Mouse (Mus musculus) thymus, postnatal 25 days (tissue): ENCODE results near the gene Ninj2.
"Not testable (repeated sequence)": the region's sequence is repeated elsewhere in the genome, so short reads cannot be mapped to it uniquely, and the experiment has no call there.

Source experiments
- DNase-seq: peaks from one replicate; pipeline ENCODE4 v3.0.0; 2022

Ninj2 gene

DNA sequence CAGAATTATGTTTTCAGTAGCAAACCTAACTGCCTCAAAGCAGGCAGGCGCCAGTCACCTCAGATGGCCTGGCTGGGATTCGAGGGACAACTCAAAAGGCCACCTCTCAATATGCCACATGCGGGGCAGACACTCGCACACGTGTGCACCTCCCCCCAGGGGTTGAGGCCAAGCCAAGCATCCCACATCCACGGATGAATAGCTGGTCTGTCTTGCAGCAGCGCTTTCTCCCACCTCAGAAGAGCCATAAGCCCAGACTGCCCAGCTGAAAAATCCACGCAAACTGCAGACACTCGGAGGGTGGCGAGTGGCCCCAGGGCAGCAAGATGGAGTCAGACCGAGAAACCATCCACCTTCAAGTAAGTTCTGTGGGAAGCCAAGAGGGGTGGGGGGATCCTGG, at the start of gene Ninj2:
Gene Ninj2, plus strand, starts transcription at position 251 of the 400 bp plus-strand sequence.
- no peak for DNase-seq

DNA sequence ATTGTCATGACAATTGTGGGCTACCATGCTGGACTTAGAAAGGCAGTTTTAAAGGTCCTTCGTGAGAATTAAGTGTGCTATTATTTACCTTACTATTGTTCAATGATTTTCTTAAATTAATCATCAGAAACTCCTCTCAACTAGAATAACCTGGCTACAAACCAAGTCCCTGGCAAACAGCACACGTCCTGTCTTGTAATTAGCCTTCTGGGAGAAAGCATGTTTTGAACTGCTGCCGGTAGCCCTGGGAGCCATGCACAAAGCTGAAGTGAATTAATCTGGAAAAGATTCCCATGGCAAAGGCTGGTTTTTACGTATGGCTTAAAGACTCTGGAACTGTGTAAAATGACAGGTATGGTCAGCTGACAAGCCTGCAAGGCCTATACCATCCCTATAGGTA, 47.7 kb upstream of the Ninj2 start:
- no peak for DNase-seq

DNA sequence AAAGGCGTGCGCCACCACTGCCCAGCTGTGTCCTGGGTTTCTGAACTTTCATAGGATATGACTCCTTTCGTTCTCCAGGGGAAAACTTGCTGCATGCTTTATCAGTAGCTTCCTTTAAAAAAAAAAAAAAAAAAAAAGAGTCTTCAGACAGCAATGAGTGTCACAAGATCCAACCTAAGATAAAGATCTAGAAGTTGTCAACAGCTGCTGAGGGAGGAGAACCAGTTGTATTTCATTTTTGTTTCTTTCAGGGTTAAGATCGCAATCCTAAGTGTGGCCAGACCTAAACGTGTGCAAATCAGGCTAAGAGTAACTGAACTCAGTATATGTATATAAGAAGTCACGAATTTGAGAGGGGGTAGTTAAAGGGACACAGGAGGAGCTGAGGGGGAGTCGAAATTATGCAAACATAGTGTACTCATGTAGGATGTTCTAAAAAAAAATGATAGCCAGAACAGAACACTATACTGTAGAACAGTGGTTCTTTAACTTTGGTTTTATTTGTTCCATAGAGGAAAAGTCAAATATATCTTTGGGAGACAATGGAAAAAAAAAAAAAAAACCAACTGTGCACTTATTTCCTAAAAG, 45.4 kb upstream of the Ninj2 start:
- peak; percentile 33 for DNase-seq

DNA sequence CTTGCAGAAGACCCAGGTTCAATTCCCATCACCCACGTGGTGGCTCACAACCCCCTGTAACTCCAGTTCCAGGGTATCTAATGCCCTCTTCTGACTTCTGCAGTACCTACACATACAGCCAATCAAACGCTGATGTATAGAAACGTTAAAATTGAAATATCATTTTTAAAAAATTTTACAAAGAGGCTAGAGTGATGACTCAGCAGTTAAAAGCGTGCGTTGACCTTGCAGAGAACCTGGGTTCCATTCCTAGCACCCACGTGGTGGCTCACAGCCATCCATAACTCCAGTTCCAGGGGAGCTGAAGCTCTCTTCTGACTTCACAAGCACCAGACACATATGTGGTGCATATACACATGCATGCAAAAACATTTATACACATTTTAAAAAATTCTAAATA, 38.7 kb upstream of the Ninj2 start:
- no peak for DNase-seq

DNA sequence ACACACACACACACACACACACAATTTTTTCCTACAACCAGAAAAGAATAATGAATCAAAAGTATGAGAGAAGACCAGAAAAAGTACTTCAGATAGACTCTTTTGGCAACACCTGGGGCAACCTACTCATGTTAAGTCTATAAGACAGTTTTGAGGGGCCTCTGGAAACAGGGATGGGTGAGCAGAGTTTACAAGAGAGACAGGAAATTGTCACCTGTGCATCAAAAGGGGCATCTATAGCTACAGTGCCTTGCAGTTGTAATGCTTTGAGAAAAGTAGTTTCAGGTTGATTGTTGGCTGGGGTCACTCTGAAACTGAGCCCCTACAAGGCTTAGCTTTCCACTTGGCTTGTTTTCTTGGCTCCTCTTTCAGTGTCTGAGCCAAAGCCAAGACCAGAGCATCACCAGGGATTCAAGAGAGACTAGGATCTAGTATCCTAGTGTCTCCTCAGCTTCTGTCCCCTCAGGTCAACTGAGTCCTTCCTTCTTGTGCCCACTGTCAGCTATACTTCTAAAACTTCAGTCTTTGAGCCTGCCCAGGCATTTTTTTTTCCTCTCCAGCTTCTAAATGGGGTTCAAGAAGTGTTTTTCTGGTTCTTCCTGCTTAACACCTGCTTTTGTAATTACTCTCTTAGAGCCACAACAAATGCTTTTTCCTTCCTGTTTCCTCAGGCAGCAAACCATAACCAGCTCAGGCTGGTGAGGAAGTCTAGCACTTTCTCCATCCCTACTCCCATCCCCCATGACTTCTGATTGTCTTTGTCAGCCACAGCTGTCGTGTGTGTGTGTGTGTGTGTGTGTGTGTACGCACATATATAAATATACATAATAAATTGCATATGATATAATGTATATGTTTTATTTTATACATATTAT, 37.2 kb upstream of the Ninj2 start:
- peak; percentile 55 for DNase-seq

DNA sequence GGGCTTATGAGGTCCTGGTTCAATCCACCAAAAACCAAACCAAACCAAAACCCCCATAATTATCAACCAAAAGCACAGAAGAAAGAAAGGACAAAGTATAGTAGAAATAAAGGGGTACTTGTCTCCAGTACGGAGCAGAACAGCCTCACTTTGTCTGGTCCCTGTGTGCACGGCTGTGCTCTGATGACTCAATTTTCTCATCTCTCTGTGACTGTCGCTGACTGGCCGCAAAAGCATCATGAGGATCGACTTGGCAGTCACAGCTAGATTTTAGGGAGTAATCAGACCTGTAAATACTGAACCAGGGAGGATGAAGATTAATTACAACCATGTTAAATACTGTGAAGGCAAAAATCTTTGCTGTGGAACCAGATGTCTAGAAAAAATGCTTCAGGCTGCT, 30.2 kb upstream of the Ninj2 start:
- no peak for DNase-seq

DNA sequence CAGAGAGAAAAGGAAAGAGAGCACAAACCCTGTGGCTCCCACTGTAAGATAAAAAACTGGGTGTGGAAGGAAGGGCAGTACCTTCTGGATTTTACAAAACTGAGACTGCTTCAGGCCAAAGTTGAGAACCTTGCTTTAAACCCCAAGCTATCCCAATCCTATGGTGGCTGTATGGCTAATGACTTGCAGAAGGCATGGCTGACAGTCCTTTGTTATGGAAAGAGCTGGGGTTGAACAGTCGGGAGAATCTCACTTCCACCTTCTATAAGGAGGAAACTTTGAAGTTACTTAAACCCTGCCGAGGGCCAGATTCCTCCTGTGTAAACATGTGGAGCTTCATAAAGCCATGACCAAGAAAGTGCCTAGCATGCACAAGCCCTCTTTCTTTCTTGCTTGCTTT, 28.5 kb upstream of the Ninj2 start:
- no peak for DNase-seq

DNA sequence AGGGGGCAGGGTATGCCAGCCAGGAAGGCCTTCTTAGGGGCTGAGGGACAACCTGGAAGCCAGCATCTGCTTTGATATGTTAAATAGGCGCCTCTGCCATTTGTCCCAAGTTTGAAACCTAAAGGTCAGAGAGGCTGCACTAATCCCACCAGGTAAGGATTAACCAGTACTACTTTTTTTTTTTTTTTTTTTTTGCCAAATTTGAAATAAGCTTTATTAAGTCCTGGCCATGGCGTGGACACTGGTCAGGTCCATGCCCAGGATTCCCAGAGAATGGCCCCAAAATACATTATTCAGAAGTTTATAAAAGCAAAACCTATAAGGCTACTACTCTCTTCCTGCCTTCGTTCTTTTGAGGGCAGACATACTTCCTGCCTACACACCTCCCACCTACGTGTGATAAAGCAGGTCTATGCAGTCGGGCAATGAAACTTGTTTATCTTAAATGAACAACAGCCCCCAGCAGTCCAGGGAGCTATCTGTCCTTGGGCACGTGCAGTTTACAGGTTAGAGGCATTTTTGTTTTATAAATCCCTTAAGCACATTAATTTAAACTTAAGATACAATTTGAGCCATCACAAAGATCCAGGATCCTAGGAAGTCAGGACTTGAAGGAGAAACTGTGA, 27.5 kb upstream of the Ninj2 start:
- DNase-seq = peak; percentile 42

DNA sequence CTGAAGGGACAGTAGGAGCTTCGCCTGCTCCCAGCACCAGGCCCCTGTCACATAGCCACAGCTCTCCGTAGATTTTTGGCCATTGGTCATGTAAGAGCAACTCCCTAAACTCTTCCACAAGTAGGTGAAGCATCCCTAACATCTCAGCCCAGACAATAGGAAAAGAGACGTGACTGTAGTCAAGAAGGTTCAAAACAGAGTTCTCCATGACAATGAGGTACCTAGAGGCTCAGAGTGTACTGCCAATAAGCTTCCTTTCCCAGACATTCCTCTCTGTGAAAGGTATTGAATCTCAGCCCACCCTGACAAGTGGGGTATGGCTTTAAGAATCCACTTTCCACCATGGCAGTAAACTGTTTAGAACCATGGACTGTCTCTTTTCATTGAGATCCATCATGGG, 23.6 kb upstream of the Ninj2 start:
- no peak for DNase-seq

DNA sequence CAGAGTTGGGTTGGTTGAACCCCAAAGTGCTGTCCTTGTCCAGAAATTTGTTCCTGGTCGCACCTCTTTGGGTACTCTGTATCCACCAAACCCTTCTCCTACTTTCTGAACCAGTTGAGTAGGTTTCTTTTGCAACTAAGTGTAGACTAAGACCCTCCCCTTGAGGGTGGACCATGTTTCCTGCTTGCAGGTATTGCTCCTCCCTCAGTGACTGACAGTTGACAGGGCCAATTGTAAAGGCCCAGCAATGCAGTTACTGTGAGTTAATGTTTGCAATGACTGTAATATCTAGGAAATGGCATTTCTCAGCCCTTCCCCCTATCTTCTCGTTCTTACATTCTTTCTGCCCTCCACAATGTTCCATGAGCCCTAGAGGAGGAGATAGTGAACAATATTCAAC, 20.5 kb upstream of the Ninj2 start:
- DNase-seq = no peak

DNA sequence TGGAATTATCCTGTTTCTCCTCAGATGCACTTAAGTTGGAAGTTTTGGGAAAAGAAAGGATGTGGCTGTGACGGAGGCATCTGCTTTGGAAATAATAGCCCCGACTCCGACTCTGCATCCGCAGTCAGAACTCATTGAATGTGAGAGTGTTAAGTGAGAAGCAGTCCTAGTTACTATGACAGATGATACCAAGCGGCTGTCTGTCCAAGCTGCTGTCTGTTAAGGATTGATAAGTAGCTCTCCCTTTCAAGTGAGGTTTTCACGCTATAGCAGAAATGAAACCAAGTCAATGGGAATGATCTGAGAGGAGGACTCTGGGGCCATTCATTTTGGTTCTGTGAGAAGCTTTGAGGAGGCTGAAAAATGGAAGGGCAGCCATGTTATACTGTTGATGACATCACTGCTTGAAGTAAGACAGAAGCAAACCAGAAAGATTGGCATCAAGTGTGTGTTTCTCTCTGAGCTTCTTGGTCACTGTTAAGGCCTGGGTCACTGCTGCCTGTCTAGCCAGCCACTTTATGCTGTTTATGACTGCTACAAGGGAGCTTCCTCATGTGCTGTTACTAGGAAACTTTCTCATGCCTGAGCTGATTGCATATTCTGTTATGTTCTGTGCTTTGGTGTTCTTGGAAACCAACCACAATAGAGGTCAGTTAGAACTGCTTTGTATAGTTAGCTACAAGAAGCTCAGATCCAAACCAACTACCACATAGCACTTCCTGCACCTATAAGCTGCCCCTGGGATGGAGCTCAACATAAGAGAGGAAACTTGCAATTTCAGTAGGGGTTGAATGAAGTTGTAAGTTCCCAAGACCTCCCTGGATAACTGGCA, 16.3 kb upstream of the Ninj2 start:
- no peak for DNase-seq

DNA sequence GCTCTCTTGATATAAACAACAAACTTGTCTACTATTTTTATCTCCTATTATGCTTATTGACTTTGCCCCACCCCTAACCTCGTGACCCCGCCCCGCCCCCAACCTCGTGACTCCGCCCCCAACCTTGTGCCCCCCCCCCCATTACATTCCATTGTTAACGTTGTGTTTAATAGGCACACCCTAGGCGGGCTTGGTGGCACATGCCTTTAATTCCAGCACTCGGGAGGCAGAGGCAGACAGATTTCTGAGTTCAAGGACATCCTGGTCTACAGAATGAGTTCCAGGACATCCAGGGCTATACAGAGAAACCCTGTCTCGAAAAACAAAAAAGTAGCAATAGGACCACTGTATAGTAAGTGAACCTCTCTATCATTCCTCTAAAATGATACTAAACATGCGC, 13.6 kb upstream of the Ninj2 start:
- DNase-seq = no peak

DNA sequence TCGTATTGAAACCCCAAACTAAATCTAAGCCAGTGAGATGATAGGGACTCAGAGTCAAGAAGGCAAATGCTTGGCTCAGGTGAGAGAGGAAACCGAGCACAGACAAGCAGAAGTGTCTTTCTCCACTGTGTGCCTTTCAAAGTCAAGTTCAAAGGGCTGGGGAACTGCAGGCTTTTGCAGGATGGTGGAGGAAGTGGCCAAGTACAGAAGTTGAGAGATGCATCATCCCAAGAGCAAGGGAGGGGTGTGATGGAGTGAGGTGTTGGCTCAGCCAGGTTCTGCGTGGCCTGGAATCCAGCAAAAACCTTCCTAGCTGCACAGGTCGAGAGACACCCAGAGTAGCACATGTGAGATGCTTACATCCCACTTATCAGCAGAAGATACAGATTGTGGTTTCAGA, 11.6 kb upstream of the Ninj2 start:
- DNase-seq = peak; percentile 69

DNA sequence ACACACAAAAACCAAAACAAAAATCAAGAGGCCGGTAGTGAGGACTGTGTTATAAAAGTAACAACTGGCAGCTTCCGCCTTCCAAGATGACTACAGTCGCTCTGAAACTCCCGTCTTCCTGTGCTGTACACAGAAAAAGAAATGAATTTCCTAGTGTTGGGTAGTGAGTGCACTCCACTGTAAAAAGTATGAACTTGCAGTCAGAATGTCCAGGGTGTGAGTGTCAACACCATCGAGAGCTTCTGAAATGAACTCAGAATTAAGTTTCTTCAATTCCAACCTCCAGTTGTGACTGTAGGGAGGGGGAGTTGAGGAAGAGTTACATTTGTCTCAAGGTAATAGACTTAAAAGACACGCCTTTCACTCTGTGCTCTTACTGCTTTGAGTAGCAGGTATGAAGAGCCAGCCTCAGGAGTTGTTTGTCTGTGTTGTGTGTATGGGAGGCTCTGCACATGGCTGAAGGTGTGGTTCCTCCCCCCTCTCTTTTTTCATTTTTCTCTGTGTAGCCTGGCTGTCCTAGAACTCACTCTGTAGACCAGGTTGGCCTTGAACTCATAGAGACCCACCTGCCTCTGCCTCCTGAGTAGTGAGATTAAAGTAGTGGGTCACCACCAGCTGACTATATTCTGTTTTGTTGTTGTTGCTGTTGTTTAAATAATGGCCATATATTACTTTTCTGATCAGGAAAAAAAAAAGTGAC, 10.7 kb upstream of the Ninj2 start:
- no peak for DNase-seq

DNA sequence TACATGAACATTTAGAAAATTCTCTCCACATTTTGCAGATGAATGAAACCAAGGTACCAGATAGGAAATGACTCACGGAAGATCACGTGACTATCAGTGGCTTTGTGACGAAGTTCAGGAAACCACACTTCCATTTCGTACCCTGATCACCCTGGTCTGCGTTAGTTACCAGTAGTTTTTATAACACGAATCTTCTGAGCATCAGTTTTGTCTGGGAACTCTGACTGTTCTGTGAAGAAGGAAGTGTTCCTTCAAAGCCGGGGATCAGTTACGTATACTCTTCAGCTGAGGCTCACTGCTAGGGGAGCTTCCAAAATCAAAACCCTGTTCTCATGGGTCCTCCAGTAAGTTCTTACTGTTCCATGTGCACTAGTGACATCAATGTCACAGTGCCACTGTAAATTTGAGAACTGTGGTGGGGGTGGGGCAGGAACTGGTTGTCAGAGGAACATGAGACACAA, 10.2 kb upstream of the Ninj2 start:
- peak; percentile 45 for DNase-seq

DNA sequence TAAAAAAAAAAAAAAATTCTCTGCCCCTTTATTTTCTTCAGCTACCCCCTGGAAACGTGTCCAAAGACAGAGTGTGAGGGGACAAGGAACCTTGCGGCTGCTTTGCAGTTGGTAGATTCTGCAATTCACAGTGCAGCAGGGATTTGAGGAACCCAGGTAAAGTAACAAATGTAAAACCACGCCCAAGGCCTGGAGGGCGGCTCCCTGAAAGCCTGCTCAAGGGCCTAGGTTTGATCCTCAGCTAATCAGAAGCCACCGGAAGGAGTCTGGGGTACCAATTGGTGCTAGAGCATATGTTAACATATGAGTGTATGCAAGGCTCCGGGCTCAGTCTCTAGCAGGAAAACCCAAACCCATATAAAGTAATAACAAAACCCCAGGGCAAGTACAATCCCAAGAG, 9.7 kb upstream of the Ninj2 start:
- DNase-seq = peak; percentile 20

DNA sequence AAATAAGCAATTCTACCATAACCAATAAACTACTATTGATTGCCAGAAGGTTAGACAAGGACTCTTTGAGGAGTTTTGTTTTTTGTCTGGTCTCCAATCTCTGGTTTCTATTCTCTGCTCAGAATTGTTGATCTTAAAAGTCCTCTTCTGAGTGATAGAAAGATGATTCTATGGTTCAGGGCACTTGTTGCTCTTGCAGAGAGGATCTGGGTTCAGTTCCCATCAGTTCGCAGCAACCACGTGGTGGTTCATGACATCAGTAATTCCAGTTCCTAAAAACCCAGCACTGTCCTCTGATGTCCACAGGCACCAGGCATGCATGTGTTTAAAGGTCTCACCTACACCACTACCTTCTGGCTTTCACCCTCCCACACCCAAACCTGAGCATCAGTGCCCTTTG, 8.2 kb upstream of the Ninj2 start:
- no peak for DNase-seq

DNA sequence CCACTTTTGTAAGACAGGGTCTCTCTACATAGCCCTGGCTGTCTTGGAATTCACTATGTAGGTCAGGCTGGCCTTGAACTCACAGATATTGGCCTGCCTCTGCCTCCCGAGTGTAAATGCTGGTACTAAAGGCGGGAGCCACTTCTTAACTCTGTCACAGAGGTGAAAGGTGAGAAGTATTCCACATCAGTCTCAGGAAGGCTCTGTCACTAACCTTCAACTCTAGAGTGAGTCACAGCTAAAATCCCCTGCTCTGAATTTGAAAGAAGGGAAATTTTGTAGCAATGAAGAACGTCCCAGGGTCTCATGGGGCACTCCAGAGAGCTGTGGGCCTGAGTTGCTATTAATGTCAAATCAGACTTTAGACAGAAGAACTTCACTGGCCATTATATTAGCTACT, 7.3 kb upstream of the Ninj2 start:
- no peak for DNase-seq

DNA sequence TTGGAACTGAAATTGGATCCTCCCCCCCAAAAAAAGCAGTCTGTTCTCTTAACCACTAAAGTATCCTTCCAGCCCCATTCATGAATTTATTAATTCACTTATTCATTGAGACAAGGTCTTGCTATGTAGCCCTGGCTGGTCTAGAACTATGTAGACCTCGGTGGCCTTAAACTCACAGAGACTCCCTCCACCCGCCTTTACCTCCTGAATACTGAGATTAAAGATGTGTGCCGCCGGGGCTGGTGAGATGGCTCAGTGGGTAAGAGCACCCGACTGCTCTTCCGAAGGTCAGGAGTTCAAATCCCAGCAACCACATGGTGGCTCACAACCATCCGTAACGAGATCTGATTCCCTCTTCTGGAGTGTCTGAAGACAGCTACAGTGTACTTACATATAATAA, 6.1 kb upstream of the Ninj2 start:
- not testable (repeated sequence) for DNase-seq

DNA sequence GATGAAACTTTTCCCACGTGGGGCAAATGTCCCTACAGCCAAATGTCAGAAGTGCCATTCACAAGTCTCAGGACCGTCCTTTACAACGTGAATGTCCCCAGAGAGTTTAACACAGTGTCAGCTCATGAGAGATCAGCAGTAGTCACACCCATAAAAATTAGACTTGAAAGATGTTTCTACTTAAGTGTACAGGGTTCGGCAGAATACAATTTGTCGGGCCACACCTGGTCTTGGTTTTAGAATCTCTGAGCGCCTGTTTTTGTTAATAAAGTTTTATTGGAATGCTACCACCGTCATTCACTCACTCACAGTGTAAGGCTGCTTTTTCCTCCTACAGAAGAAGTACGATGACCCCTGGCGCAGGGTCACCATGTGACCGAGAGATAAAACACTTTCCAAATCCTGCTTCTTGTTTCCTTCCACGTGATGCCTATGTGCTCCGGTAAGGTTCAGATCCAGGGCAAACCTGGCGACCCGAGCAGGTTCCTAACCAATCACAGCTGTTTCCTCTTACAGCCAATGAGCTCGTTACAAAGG, 2.4 kb upstream of the Ninj2 start:
- no peak for DNase-seq

DNA sequence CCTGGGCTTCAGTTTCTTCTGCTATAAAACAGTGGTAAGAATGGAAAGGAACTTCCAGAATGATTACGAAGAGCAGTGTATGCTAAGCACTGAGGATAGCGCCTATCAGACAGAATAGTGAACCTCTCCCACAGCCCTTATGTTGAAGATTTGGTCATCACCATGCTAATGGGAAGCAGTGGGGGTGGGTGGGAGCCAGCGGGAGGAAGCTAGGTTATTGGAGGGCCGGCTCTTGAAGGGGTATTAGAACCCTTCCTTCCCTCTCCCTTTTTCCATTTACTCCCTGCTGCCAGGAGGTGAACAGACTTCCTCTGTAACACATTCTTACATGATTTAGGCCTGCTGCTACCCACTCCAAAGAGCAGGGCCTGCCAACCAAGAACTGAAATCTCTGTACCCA, 1.2 kb upstream of the Ninj2 start:
- no peak for DNase-seq

DNA sequence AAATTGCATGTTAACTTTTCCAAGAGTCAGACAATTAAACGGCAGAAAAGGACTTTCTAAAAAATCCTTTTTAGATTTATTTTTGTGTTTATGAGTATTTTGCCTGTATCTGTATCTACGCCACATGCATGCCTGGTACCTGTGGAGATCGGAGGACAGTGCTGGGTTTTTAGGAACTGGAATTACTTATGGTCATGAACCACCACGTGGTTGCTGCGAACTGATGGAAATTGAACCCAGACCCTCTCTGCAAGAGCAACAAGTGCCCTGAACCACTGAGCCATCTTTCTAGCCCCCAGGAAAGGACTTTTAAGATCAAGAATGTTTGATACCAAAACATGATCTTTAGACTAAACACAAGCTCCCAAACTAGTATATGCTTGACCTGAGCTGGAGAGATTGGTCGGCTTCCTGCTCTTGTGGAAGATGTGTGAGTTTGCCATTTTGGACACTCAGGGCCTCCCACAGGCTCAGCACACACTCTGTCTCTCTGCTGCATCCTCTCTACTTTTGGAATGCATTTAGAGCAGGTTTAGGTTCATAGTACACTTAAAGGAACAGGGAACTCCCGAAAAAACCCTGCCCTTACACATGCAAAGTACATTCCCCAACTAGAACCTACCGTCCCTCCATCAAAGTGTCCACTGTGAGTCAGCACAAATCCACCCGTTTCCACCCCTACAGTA, 1.1 kb downstream of the Ninj2 start:
- no peak for DNase-seq
